Mouse (Mus musculus) kidney, embryonic 14.5 days (tissue): ENCODE results near the gene Defb33. TPM values are rescaled to one million over a fixed set of nuclear protein-coding genes. Genes with fewer than 3 reads are reported as not detected.

Source experiments
- polyA plus RNA-seq: library from polyadenylated mRNA; unstranded; fragments of >200 nt; fragmentation: Nextera tagmentation; extraction: Ambion mirVana; gene quantifications from 2 replicates; pipeline ENCODE4 v1.2.1, GENCODE M21; 2014

Defb33 gene
- polyA plus RNA-seq, 1 experiment from 2014 or later, result not detected

Other genes with a start within 250 kb of the Defb33 start
- not detected in 2 replicates for gene Gm15056, start 10.0 kb downstream of the Defb33 start, polyA plus RNA-seq
- not detected in 2 replicates for gene Gm6040, start 29.4 kb downstream of the Defb33 start, polyA plus RNA-seq
- gene AY761185, start 52.0 kb downstream of the Defb33 start, polyA plus RNA-seq, result not detected in 2 replicates
- not detected in 2 replicates for gene Defa21, start 132.9 kb downstream of the Defb33 start, polyA plus RNA-seq
- gene Defa23, start 162.4 kb downstream of the Defb33 start, polyA plus RNA-seq, result not detected in 2 replicates
- gene Defa35, start 172.4 kb downstream of the Defb33 start, polyA plus RNA-seq, result not detected in 2 replicates
- gene Defa25, start 191.8 kb downstream of the Defb33 start, polyA plus RNA-seq, result not detected in 2 replicates
- not detected in 2 replicates for gene Gm14851, start 203.4 kb downstream of the Defb33 start, polyA plus RNA-seq
- not detected in 2 replicates for gene Defa30, start 242.0 kb downstream of the Defb33 start, polyA plus RNA-seq